Mouse (Mus musculus) embryonic facial prominence, embryonic 11.5 days (tissue): ENCODE results near the gene Slc44a1. TPM values are rescaled to one million over a fixed set of nuclear protein-coding genes. Genes with fewer than 3 reads are reported as not detected.
A peak's percentile ranks its signal among the peaks of the same experiment; 100 is the strongest.

Experiments
- ATAC-seq: fragments of 200-750 bp; cut with Nextera tagmentation; replicated peaks from 2 replicates; pipeline ENCODE4 v1.8.0; 2017; ENCODE audit warnings: low read depth; ENCODE audit not compliant: insufficient number of reproducible peaks, low FRiP score, low TSS enrichment
- DNase-seq: peaks from one replicate; pipeline ENCODE4 v3.0.0-alpha.2; 2015; ENCODE audit warnings: low spot score
- H3K27ac ChIP-seq: fragments of 300-500 bp; sonication (generic); replicated peaks from 2 replicates; pipeline ENCODE4 v1.5.1; 2014; ENCODE audit warnings: mild to moderate bottlenecking, low read depth, low read length, control low read depth
- H3K27me3 ChIP-seq: fragments of 300-500 bp; sonication (generic); 2 replicates; pipeline ENCODE4 v1.6.1; 2014; ENCODE audit warnings: mild to moderate bottlenecking, low read length, moderate library complexity, mixed read lengths; ENCODE audit not compliant: control insufficient read depth, insufficient read depth
- H3K36me3 ChIP-seq: fragments of 300-500 bp; sonication (generic); replicated peaks from 2 replicates; pipeline ENCODE4 v1.6.1; 2014; ENCODE audit warnings: low read depth, mild to moderate bottlenecking, low read length, moderate library complexity, mixed read lengths; ENCODE audit not compliant: control insufficient read depth, insufficient read depth
- H3K4me1 ChIP-seq: fragments of 300-500 bp; sonication (generic); 2 replicates; pipeline ENCODE4 v1.6.1; 2014; ENCODE audit warnings: low read length, mixed read lengths; ENCODE audit not compliant: control insufficient read depth, insufficient read depth
- H3K4me2 ChIP-seq: fragments of 300-500 bp; sonication (generic); 2 replicates; pipeline ENCODE4 v1.6.1; 2014; ENCODE audit warnings: low read depth, mild to moderate bottlenecking, control low read depth, low read length, moderate library complexity
- H3K4me3 ChIP-seq: fragments of 300-500 bp; sonication (generic); 2 replicates; pipeline ENCODE4 v1.5.1; 2014; ENCODE audit warnings: low read depth, low read length, control low read depth
- H3K9ac ChIP-seq: fragments of 300-500 bp; sonication (generic); replicated peaks from 2 replicates; pipeline ENCODE4 v1.6.1; 2014; ENCODE audit warnings: mild to moderate bottlenecking, control low read depth, low read length
- H3K9me3 ChIP-seq: fragments of 300-500 bp; sonication (generic); replicated peaks from 2 replicates; pipeline ENCODE4 v1.6.1; 2016; ENCODE audit warnings: mild to moderate bottlenecking, low read length, inconsistent platforms, mixed read lengths; ENCODE audit not compliant: control insufficient read depth
- WGBS: fragments of 180-500 bp; shearing (Covaris S2); extraction: QIAGEN DNeasy Blood & Tissue Kit; methylation state at CpG from one replicate; pipeline ENCODE4 v1.1.7; 2014; 5-methylcytosine and 5-hydroxymethylcytosine counted together
- polyA plus RNA-seq: library from polyadenylated mRNA; unstranded; fragments of >200 nt; fragmentation: Nextera tagmentation; extraction: Ambion mirVana; gene quantifications from 2 replicates; pipeline ENCODE4 v1.2.1, GENCODE M21; 2014

The Slc44a1 gene
- polyA plus RNA-seq, 1 experiment from 2014 or later, result 30.0 TPM

- Histone ChIP-seq H3K4me2 (no peak overlapping the region), H3K9me3 (no peaks in the 10 kb centered on the region), H3K4me1 (no peaks in the 10 kb centered on the region), H3K4me3 (no peak overlapping the region), H3K27ac (no peak overlapping the region), H3K9ac (no peak overlapping the region), H3K27me3 (no peaks in the 10 kb centered on the region), H3K36me3 (no peaks in the 10 kb centered on the region)
- WGBS, result 53% methylated on average over 4 of the region's 4 CpGs
- DNase-seq (no peak), ATAC-seq (no peak)
Observed at GRCm38 (mm10) chr4:53628924-53629323, 188.7 kb downstream of the Slc44a1 start.

GRCm38 (mm10) chr4:53630963-53631315 is 190.7 kb downstream of the Slc44a1 start:
- H3K36me3 ChIP-seq, result no peaks in the 10 kb centered on the region
- H3K4me1 ChIP-seq, result no peaks in the 10 kb centered on the region
- peak overlapping the region; percentile 87 for H3K4me3 ChIP-seq
- WGBS, result 5% methylated on average over 12 of the region's 12 CpGs
- H3K27me3 ChIP-seq, result no peaks in the 10 kb centered on the region
- 0 out of 2 replicates have a peak, but pooled peaks have one; percentile 29 for ATAC-seq
- H3K9me3 ChIP-seq, result no peaks in the 10 kb centered on the region
- H3K9ac ChIP-seq, result peak overlapping the region; percentile 88
- no peak for DNase-seq
- peak overlapping the region; percentile 53 for H3K4me2 ChIP-seq
- peak overlapping the region; percentile 70; the same call in 1 of the 2 replicates for H3K27ac ChIP-seq

GRCm38 (mm10) chr4:53631316-53632010 is 191.2 kb downstream of the Slc44a1 start, which contains the start of gene Fsd1l:
Gene Fsd1l (plus strand): TSS chr4:53631471.
- ATAC-seq (peak; percentile 88), DNase-seq (peak; percentile 82)
- no peaks in the 10 kb centered on the region for H3K9me3 ChIP-seq
- peak within 1 kb of the TSS; percentile 53 for H3K4me2 ChIP-seq
- under 1% methylated on average over 68 of the region's 88 CpGs for WGBS
- peak within 1 kb of the TSS; percentile 87 for H3K4me3 ChIP-seq
- no peaks in the 10 kb centered on the region for H3K36me3 ChIP-seq
- H3K27me3 ChIP-seq, result no peaks in the 10 kb centered on the region
- peak within 1 kb of the TSS; percentile 88 for H3K9ac ChIP-seq
- peak within 1 kb of the TSS; percentile 70 for H3K27ac ChIP-seq
- no peaks in the 10 kb centered on the region for H3K4me1 ChIP-seq

GRCm38 (mm10) chr4:53632011-53632349 is 191.8 kb downstream of the Slc44a1 start:
- DNase-seq, result no peak
- H3K4me1 ChIP-seq, result no peaks in the 10 kb centered on the region
- no peak; the same call in 1 of the 2 replicates for ATAC-seq

GRCm38 (mm10) chr4:53635336-53635735 is 195.1 kb downstream of the Slc44a1 start:
- H3K27me3 ChIP-seq, result no peaks in the 10 kb centered on the region
- ATAC-seq, result no peak
- H3K4me2 ChIP-seq, result no peak overlapping the region
- no peak overlapping the region for H3K9ac ChIP-seq
- no peak overlapping the region for H3K27ac ChIP-seq
- 92% methylated on average over 3 of the region's 3 CpGs for WGBS
- no peaks in the 10 kb centered on the region for H3K4me1 ChIP-seq
- no peak overlapping the region for H3K4me3 ChIP-seq
- no peaks in the 10 kb centered on the region for H3K9me3 ChIP-seq
- no peak for DNase-seq
- no peaks in the 10 kb centered on the region for H3K36me3 ChIP-seq

More at GRCm38 (mm10) chr4:53632011-53632349, 191.8 kb downstream of the Slc44a1 start:
- Histone ChIP-seq H3K36me3 (no peaks in the 10 kb centered on the region), H3K4me2 (peak overlapping the region; percentile 53), H3K27me3 (no peaks in the 10 kb centered on the region), H3K9ac (peak overlapping the region; percentile 88), H3K27ac (no peak overlapping the region), H3K9me3 (no peaks in the 10 kb centered on the region), H3K4me3 (peak overlapping the region; percentile 87)
- WGBS, result 2% methylated on average over 5 of the region's 5 CpGs

GRCm38 (mm10) chr4:53637269-53637909 is 197.2 kb downstream of the Slc44a1 start:
- no peak overlapping the region for H3K4me2 ChIP-seq
- no peak overlapping the region for H3K27ac ChIP-seq
- 72% methylated on average over 7 of the region's 7 CpGs for WGBS
- no peak for DNase-seq
- no peaks in the 10 kb centered on the region for H3K9me3 ChIP-seq
- no peak overlapping the region for H3K9ac ChIP-seq
- ATAC-seq, result no peak
- no peaks in the 10 kb centered on the region for H3K4me1 ChIP-seq
- H3K27me3 ChIP-seq, result no peaks in the 10 kb centered on the region
- H3K4me3 ChIP-seq, result no peak overlapping the region
- H3K36me3 ChIP-seq, result no peaks in the 10 kb centered on the region; the same call in 1 of the 2 replicates

GRCm38 (mm10) chr4:53638549-53639123 is 198.4 kb downstream of the Slc44a1 start:
- H3K9ac ChIP-seq, result no peak overlapping the region
- H3K36me3 ChIP-seq, result no peaks in the 10 kb centered on the region; the same call in 1 of the 2 replicates
- no peaks in the 10 kb centered on the region for H3K9me3 ChIP-seq
- H3K4me1 ChIP-seq, result no peaks in the 10 kb centered on the region
- no peak overlapping the region for H3K27ac ChIP-seq
- WGBS, result 84% methylated on average over 7 of the region's 7 CpGs
- H3K27me3 ChIP-seq, result no peaks in the 10 kb centered on the region
- no peak for ATAC-seq
- no peak for DNase-seq
- no peak overlapping the region for H3K4me3 ChIP-seq
- H3K4me2 ChIP-seq, result no peak overlapping the region

GRCm38 (mm10) chr4:53658029-53658428 is 217.8 kb downstream of the Slc44a1 start:
- 77% methylated on average over 3 of the region's 3 CpGs for WGBS
- no peak overlapping the region for H3K4me2 ChIP-seq
- peaks cover 3% of the 10 kb centered on the region; the same call in 1 of the 2 replicates for H3K36me3 ChIP-seq
- H3K27me3 ChIP-seq, result no peaks in the 10 kb centered on the region
- H3K4me1 ChIP-seq, result no peaks in the 10 kb centered on the region
- H3K4me3 ChIP-seq, result no peak overlapping the region
- no peak for ATAC-seq
- H3K9ac ChIP-seq, result no peak overlapping the region
- H3K27ac ChIP-seq, result no peak overlapping the region
- DNase-seq, result no peak
- no peaks in the 10 kb centered on the region for H3K9me3 ChIP-seq
